Mouse (Mus musculus) inflammation-experienced regulatory T-cells, adult 6 months (primary cell): Measurements from ENCODE around the gene Frmd5. TPM values are rescaled to one million over a fixed set of nuclear protein-coding genes. Genes with fewer than 3 reads are reported as not detected.

ENCODE experiments used
- ATAC-seq: one replicate; pipeline ENCODE4 v1.8.0; 2017
- polyA plus RNA-seq, 3 experiments: library from polyadenylated mRNA; unstranded; fragments of 100-300 nt; shearing (Covaris generic); gene quantifications; one replicate each; pipeline ENCODE4 v1.2.1; 2017

Gene Frmd5
- polyA plus RNA-seq, 3 experiments from 2014 or later: 0.67 to 1.3 (median 1.2) TPM

DNA sequence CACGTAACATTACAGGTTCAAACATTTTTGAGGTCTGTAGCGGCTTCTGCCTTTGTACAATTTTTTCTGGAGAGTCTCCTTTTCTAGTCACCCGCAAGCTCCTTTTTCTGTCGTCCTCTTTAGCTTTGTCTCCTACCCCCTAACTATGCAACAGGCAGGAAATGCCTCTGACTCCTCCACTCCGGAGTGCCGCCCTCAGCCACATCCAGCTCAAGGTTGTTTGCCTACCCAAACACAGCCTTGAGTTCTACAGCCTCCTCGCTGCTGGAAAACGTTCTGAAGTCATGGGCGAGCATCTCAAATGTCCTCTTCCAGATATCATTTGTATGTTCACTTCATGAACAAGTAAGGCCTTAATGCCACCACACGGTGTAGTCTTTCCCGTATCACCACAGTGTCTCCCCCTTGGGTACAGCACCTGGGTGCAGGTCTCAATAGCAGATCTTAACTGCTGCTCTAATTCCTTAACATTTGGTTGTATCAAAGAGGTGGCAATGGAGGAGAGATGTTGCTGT is 45.5 kb downstream of the Frmd5 start:
- ATAC-seq: no peak

DNA sequence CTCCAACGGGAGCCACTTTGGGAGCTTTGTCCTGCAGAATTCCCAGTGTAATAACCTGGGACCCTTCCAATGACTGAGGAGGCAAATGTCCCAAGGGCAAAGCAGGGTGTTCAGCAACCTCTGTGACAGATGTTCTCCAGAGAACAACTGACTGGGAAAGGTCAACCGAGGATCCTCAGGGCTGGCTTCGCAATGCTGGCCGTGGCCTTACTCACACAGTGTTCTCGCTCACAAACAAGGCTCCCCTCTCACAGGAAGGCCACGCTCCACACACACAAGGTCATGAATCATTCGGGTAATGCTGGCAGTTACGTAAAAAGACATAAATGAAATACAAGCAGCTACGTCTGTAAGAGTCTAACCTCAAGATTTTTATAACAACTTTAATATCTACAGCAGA is 46.2 kb downstream of the Frmd5 start:
- ATAC-seq: no peak

DNA sequence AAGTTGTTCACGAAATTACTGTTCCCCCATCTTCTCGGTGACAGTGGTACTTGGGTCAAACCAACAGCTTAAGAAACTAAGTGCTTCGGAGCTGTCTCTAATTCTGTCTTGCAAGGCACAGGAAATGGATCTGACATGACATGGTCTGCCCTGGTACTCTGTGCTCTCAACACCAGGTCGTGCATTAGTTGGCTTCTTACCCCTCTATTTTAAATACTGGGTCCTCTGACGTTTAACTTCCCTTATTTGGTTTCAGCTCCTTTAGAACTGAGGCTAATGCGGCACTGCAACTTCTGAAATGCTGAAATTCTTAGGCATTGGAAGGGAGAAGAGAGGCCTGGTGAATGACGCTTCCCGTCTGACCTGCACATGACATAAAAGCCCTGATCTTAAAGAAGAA is 48.6 kb downstream of the Frmd5 start:
- ATAC-seq: no peak

DNA sequence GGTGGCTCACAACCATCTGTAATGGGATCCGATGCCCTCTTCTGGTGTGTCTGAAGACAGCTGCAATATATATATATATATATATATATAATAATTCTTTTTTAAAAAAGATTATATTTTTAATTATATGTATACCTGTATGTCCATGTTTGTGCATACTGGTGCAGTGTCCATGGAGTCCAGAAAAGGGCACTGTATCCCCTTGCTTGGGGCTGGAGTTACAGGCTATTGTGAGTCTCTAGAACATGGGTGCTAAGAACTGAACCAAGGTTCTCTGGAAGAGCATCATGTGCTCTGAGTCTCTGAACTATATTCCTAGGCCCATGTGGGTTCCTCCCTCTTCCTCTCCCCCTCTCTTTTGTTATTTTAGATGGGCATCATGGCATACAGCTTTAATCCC is 50.6 kb downstream of the Frmd5 start:
- no peak for ATAC-seq

DNA sequence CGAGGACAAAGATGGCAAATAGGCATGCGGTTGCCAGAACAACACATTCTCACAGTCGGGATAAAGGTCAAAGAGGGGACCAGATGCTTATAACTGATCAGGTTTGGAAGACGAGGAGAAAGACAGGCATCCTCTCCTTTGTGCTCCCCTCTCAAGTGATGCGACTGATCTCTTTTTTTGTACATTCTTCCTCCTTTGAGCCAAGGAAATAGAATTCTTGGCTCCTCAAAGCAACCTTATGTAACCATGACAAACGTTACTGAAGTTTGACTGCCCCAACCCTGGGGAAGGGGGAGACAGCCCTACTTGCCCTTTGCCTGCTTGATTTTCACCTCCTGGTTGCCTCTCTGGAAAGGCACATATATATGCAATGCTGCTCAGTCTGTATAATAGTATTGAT is 51.8 kb downstream of the Frmd5 start:
- no peak for ATAC-seq

DNA sequence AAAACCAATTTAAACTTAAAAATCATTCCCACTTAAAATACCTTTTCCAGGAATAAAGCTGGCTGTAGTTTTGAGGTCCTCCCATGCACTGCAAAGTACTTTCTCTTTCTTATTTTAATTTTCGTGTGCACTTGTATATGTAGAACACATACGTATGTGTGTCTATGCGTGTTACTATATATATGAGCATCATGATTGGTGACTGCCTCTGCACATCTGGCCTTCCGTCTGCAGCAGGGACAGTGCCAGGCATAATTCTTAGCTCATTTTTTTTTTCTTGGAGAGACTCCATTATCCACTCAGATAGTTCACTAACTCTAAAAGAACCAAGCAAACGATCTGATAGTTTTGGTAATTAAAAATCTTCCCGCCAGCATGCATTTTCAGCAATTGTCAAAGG is 56.8 kb downstream of the Frmd5 start:
- no peak for ATAC-seq

DNA sequence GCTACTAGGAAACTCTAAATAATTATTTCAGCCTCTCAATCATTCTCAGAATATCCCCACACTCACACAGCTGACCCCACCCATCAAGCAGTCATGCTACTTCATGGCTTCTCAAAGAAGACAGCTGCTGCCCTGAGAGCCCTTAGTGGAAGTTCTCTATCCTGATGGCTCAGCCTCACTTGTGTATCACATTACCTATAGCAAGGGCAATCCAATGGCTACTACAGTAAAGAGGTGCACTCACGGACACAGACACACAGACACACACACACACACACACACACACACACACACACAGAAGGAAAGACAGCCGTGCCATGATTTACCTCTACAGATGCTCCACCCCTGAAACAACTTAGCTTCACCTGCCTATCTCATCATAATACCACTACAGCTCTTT is 65.7 kb downstream of the Frmd5 start:
- no peak for ATAC-seq

DNA sequence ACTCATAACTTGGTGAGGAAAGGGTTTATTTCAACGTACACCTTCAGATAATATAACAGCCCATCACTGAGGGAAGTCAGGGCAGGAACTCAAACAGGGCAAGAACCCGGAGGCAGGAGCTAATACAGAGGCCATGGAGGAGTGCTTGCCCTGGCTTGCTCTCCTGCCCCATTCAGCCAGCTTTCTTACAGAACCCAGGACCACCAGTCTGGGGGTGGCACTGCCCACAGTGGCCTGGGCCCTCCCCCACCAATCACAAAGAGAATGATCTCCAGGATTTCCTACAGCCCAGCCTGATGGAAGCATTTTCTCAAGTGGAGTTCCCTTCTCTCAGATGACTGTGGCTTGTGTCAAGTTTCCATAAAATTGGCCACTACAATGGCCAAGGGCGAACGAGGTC is 67.5 kb downstream of the Frmd5 start:
- no peak for ATAC-seq

DNA sequence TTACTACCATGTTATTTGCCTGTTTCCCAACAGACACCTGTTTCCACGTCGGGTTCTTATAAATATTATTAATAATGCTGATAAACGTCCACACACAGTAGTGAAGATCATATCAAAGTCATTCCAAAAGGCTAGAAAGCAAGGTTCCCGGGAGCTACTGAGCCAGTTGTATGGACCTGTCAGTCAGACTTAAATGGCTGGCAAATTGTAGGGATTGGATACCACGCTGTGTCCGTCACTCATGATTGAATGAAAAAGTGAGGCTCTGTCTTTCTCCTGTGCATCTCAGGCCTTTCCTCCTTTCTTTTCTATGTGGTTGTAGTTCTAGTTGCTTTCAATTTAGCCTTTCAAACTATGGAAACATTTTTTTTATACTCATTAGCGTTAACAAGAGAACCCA is 73.5 kb downstream of the Frmd5 start:
- ATAC-seq: no peak

DNA sequence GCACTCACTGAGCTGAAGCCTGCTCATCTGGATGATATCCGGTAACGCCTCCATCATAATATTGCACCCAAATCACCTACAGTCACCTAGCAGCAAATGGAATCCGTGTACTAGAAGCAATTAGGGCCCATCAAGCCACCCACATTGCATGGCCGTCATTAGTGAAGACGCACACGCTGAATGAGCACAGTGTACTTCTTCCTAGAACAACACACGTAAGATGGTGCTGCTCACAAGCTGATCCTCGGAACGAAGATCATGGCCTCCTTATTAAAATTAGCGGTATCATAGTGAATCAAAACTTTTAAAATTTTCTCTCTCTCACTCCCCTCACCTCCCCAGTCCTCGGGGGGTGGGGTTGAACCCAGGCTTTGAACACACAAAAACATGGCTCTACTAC is 76.4 kb downstream of the Frmd5 start:
- no peak for ATAC-seq

DNA sequence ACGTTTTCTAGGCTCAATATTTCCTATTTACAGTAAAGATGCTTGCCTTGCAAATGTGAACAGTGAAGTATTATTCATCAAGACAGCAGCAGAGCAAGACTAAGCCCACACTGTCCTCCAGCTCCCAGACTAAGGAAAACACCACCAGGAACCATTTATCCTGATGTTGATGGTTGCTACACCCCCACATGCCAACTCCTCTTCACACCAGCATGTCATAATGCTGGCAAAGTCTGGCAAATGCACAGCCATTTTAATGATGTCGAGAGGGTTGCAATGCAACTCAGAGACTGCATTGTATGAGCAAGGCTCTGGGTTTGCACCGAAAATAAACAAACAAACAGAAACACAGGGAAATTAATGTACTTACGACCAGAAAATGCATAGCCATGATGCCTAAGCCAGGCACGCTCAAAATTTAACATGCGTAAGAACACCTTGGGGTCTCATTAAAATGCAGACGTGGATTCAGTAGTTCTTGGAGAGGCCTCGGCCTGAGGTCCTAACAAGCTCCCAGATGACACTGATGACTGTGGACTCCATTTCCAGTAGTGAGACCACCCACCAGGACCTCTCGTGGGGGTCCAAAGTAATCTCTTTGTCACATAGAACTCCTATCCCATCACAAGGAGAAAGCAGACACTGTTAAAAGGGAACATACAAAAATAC is 77.8 kb downstream of the Frmd5 start:
- ATAC-seq: no peak

DNA sequence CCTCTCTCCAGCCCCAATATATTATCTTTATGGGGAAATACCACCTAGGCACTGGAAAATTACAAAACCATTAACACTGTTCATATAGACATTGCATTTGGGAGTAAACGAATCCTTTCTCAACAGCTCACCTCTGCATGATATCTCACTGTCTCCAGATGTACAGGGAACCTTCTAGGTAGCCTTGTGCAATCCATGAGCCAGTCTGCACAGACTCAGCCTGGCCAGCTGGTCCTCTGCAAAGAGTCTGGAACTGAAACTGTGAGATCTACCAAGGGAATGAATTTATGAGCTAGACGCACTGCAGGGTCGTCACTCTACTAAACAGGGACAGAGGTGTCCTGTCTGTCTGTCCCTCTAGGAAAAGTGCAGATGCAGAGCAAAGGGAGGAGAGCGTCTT is 82.0 kb downstream of the Frmd5 start:
- no peak for ATAC-seq

DNA sequence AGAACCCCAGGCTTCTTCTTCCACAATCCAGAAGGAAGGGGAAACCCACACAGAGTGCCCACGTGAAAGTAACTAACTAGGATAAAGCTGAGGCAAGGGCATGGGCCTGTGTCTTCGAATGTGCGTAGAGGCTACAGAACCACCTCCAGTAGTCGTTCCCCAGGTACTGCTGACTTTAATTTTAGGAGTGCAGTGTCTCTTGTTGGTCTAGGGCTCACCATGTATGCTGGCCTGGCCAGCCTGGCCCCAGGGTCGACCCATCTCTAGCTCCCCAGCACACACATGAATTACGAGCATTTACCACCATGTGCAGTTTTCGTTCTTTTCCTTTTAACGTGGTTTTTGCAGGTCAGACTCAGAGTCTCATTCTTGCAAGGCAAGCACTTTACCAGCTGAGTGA is 83.1 kb downstream of the Frmd5 start:
- ATAC-seq: no peak

DNA sequence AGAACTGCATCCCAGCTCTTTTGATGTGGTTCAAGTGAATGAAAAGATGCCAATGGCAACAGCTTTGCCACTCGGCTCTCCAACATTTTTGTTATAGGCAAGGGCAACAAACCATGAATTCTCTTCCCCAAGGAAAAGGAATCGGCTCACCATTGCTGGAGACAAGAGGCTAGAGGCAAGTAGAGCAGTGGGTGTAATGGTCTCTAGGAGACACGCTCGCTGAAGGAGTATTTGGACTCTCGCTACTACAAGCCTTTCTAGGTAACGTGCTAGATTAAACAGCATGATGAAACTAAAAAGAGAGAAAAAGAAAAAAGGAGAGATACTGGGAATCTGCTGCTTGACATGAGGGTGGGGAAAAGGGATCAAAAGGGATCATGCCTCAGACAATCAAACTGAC is 87.9 kb downstream of the Frmd5 start:
- no peak for ATAC-seq

DNA sequence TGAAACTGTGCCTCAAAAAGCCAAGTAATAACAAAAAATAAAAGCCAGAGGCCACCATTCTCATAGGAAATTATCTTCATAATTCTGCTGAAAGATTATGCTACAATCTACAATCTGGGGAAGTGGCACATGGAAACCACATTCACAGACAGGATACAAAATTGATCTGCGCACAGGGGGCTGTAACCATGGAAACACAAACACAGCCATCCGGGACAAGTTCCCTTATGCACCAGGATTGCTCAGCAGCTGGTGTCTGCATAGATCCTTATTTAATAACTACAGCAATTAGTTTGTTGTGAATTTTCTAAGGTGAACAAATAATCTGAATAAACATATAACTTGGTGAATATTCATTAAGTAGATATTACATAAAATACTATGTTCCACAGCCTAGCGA is 89.8 kb downstream of the Frmd5 start:
- ATAC-seq: no peak

DNA sequence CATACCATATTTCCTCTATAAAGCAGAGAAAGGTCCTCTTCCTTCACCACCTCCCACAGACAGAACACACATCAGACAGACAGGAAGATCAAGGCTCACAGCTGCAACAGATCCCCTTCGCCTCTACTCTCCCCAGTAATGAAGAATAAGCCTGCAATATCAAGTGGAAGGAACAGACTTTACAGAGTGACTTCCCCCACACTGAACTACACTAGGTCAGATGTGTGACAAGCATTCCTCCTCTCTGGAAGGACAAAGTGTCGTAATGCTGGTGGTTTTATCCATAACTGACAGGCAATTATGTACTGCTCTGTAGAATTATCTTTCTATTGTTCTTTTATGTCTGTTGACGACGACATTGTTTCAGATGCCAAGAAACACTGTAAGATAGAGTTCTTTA is 93.3 kb downstream of the Frmd5 start:
- no peak for ATAC-seq

DNA sequence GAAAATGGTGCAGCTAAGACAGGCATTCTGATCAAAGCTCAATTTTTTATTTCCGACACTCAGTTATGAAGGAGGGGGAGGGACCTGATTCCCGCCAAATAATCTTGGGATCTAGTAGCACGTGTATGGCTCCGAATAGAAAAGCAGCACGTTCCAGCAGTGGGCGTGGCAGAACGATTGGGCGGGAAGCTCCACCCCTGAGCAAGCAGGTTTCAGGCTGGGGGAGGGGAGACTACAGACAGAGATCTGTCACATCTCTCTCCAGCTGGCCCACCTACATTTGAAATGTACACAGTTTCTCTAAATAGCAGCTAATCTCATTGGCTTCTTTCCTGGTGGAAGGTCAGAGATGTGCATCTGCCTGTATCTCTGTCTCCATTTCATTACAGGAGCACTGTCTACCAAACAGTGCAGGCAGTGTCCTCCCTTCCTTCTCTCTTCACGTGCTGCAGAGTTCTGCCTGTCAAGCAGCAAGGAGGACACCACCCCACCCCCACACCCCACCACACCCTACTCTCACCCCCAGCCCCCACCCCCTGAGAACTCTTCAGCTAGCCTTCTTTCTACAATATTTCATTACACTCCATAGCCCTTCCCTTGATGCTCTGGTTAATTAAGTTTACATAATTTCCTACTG is 95.0 kb downstream of the Frmd5 start:
- no peak for ATAC-seq

DNA sequence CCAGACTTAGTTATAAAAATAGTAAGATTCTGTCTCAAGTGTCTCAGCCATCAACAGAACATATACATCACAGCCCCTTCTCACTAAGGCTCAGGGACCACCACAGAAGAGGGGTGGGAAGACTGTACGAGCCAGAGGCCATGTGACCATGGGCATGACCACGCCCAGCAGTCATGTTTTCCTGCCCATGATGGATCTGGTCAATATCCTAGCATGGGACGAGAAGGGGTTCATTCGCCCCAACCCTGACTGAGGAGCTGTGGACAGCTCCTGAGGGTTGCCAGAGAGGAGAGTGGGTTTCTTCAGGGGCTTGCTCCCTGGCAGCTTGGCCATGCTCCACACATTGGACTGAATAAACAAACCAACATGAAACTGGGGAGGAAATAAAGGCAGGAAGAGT is 97.8 kb downstream of the Frmd5 start:
- ATAC-seq: no peak

DNA sequence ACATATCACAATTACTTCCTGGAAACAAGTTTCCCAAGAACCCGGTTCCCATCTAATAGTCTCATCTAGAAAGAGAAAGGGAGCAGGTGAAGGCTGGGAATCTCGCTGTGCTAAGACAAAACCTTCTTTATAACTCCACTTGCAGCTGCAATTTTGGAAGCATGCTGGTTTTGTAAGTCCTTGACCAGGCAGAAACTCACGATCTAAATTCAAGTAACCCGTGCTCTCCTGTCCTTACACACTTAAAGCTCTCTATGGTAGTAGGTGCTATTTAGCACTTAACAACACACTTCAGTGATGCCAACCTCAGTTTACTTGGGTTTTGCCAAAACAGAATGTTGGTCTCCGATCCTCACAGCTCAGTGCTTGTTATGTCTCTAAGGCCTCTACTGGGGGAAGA is 99.4 kb downstream of the Frmd5 start:
- no peak for ATAC-seq

DNA sequence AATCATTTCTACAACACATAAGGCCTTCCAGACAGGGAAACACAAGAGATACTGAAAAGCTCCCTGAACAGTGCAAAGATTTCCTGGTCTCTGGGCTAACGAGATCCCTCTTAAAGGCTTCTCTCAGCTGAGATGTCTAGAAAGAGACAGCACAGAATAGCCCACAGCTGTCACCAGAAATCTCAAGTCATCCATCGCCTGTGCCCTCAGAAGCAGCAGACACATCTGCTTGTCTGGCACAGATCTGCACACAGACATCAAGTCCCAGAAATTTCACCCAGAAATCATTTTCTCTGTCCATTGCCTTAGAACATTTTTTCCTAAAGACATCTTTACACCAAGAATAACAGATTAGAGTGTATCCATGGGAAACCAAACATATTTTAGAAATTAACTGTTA is 101.1 kb downstream of the Frmd5 start:
- ATAC-seq: no peak

DNA sequence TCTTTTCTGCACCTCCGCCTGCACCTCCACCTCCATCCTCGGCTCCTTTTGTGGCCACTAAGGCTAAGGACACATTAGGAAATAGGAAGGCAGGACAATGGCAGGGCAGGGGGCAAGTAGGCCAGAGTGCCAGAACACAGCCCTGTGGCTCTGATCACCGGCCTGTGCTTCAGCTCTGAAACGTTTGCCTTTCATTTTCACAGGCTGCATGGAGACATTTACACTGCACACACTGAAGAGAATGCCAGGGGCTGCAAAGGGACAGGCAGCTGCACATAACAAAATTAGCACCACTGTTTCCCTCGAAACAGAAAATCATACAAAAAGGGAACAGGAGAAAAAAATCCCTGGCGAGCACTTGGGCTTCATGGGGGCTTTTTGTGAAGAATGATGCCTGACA is 107.6 kb downstream of the Frmd5 start:
- no peak for ATAC-seq

DNA sequence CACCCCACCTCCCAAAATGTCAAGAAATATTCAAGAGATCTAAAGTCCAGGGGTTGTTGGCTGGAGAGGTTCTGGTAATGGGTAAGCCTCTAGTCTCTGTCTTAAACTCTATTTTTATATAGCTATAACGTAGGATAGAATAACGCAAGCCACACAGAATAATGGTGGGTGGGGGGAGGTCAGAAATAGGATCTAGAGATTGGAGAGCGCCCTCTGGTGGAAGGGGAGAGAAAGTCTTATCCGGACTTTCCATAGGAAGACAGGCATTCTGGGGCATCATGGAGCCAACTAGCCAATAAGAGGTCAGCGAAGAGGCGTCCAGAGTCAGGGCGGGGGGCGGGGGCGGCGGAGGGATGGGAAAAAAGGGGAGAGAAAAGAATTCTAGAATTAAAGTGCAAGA is 111.5 kb downstream of the Frmd5 start:
- ATAC-seq: no peak

DNA sequence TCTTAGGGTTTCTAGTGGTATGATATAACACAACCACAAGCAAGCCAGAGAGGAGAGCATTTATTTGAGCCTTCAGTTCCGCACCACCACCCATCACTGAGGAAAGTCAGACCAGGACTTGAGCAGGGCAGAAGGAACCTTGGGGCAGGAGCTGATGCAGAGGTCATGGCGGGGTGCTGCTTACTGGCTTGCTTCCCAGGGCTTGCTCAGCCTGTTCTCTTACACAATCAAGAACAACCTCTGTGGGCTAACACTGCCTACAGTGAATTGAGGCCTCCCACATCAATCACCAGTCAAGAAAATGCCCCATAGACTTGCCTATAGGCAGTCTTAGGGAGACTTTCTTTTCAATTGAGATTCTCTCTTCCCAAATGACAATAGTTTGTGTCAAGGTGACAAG is 118.8 kb downstream of the Frmd5 start:
- no peak for ATAC-seq

DNA sequence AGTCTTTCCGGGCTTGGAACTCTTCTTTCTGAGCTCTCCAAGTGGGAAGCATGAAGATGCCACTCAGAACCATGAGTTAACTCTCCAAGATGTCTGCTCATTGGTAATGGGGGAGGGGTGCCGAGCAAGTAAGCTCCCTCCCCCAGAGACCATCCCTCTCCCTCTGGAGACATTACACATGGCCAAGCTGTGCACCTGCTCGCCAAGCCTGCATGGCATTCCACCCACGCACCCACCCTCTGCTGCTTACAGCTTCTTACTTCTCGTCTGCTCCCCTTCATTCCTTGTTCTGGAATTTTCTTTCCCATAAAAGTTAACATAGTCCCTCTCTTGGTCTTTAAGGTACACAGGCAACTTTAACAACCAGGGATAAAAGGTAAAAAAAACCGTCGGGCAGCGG is 123.3 kb downstream of the Frmd5 start:
- no peak for ATAC-seq

DNA sequence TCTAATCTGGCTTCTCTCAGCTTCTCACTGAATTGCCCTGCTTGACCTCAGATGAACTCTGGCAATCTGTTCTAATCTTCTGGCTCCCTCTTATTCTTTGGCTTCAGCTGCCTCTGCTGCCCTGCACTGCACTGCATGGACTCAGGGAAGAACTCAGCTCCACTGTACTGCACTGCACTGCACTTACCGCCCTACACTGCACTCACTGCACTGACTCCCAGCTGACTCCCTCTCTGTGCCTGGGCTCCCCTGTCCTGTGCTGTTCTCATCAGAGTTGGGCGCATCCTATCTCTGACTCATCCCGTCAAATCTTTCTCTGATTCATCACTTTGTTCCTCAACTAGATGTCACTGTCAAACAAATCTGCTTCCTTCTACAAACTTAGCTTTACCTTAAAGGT is 124.5 kb downstream of the Frmd5 start:
- ATAC-seq: no peak
